Mouse (Mus musculus) heart, postnatal 0 days (tissue): ENCODE measurements at regions not wholly inside any gene's neighbourhood (a gene's known extent, or its start where the extent isn't known, plus 50 kb on each side); places are given as distances from the start of the nearest gene placed in this dataset.

Experiments
- ATAC-seq: fragments of 200-750 bp; cut with Nextera tagmentation; 2 replicates; pipeline ENCODE4 v1.8.0; 2017; ENCODE audit warnings: low read depth, moderate number of reproducible peaks, moderate library complexity; ENCODE audit not compliant: insufficient read depth
- DNase-seq: peaks from one replicate; pipeline ENCODE4 v3.0.0-alpha.2; 2016; ENCODE audit warnings: low spot score
- H3K27ac ChIP-seq: fragments of 300-500 bp; sonication (generic); 2 replicates; pipeline ENCODE4 v1.5.1; 2014; ENCODE audit warnings: low read depth, mild to moderate bottlenecking
- H3K27me3 ChIP-seq: fragments of 300-500 bp; sonication (generic); 2 replicates; pipeline ENCODE4 v1.6.1; 2014; ENCODE audit warnings: low read length, mixed read lengths; ENCODE audit not compliant: control insufficient read depth, insufficient read depth
- H3K36me3 ChIP-seq: fragments of 300-500 bp; sonication (generic); replicated peaks from 2 replicates; pipeline ENCODE4 v1.6.1; 2014; ENCODE audit warnings: low read length, mixed read lengths; ENCODE audit not compliant: control insufficient read depth, insufficient read depth
- H3K4me1 ChIP-seq: fragments of 300-500 bp; sonication (generic); 2 replicates; pipeline ENCODE4 v1.6.1; 2014; ENCODE audit warnings: antibody characterized with exemption; ENCODE audit not compliant: control insufficient read depth, insufficient read depth
- H3K4me2 ChIP-seq: fragments of 300-500 bp; sonication (generic); 2 replicates; pipeline ENCODE4 v1.6.1; 2014; ENCODE audit warnings: low read depth, mild to moderate bottlenecking, low read length, moderate library complexity
- H3K4me3 ChIP-seq: fragments of 300-500 bp; sonication (generic); 2 replicates; pipeline ENCODE4 v1.5.1; 2014; ENCODE audit warnings: low read depth, low read length
- H3K9ac ChIP-seq: fragments of 300-500 bp; sonication (generic); replicated peaks from 2 replicates; pipeline ENCODE4 v1.6.1; 2014; ENCODE audit warnings: low read depth, low read length, mixed read lengths
- H3K9me3 ChIP-seq: fragments of 300-500 bp; sonication (generic); replicated peaks from 2 replicates; pipeline ENCODE4 v1.6.1; 2016; ENCODE audit warnings: low read length; ENCODE audit not compliant: control insufficient read depth
- CTCF ChIP-seq: IDR thresholded peaks from 2 replicates; pipeline ENCODE4 v1.5.1; 2016; ENCODE audit warnings: antibody characterized with exemption, control low read depth, low read depth
- EP300 ChIP-seq: IDR thresholded peaks from 2 replicates; pipeline ENCODE4 v1.6.1; 2016; ENCODE audit warnings: antibody characterized with exemption, low read depth
- WGBS: fragments of 180-500 bp; shearing (Covaris S2); extraction: QIAGEN DNeasy Blood & Tissue Kit; methylation state at CpG from one replicate; pipeline ENCODE4 v1.1.7; 2014; 5-methylcytosine and 5-hydroxymethylcytosine counted together

DNA sequence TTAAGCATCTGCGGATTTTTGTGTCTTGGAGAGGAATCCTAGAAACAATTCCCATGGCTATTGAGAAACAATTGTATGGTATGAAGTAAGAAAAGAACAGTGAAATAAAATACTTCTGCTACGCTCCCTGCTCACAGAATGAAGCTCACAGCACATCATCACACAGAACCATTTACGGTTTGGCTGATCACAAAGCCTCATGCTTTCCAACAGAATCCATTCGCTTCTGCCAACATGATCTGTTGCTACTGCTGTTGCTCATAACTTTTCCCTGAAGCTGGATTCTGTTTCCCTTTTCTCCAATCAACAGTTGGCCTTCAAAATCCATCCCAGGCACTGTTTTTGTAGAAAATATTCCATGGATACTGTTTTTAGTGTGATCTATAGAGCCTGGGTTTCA is 518.7 kb downstream of the Nebl start:
- TF ChIP-seq EP300 (no peak), CTCF (no peak)
- Histone ChIP-seq H3K9me3 (no peaks in the 10 kb centered on the region), H3K36me3 (no peaks in the 10 kb centered on the region), H3K27ac (no peak overlapping the region), H3K27me3 (no peaks in the 10 kb centered on the region), H3K4me3 (no peak overlapping the region), H3K9ac (no peak overlapping the region), H3K4me2 (no peak overlapping the region), H3K4me1 (no peaks in the 10 kb centered on the region)
- ATAC-seq = no peak
- DNase-seq = no peak
- 87% methylated on average over 4 of the region's 4 CpGs for WGBS

DNA sequence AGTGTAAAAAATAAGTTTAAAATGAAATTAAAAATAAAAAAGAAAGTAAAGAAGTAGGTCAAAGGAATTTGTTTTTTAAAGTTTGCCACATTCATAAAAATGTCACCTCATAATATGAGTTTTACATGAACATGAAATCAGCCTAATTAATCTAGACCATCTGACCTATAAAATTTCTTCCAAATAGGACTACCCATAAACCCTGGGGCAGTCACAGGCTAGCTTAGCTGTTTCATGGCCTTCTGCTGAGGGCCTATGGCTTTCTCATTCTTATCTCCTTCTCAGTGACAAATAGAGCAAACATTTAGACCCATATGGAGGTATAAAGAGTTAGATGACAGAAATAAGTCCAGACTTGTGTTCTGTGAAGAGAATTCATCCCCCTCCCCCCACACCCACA is 520.2 kb downstream of the Nebl start:
- Histone ChIP-seq H3K9me3 (no peaks in the 10 kb centered on the region), H3K4me1 (no peaks in the 10 kb centered on the region), H3K27ac (no peak overlapping the region), H3K4me3 (no peak overlapping the region), H3K27me3 (no peaks in the 10 kb centered on the region), H3K9ac (no peak overlapping the region), H3K36me3 (no peaks in the 10 kb centered on the region), H3K4me2 (no peak overlapping the region)
- ATAC-seq (no peak), DNase-seq (no peak)
- no peak for TF ChIP-seq EP300
- no peak for TF ChIP-seq CTCF

DNA sequence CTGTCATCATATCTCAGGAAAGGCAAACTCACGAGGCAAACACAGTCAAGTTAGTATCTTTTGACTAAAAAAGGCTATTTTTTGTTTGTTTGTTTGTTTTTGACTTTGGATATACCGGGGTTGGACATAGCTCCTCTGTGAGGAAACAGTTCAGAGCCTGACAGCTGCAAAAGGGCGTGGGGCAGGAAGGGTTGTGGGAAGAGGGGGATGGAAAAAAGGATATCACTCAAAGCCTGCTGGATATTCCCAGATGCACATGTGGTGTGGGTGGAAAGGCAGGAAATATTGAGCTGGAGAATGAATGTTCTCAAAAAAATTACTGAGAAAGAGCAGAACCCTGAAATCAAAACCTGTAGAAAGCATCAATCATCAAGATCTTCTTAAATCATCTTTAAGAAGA is 537.7 kb downstream of the Nebl start:
- 31% methylated on average over 3 of the region's 3 CpGs for WGBS
- no peak for TF ChIP-seq EP300
- no peak for TF ChIP-seq CTCF
- Histone ChIP-seq H3K36me3 (no peaks in the 10 kb centered on the region), H3K27me3 (no peaks in the 10 kb centered on the region), H3K4me2 (no peak overlapping the region), H3K4me1 (no peaks in the 10 kb centered on the region), H3K27ac (no peak overlapping the region), H3K9me3 (no peaks in the 10 kb centered on the region), H3K4me3 (no peak overlapping the region), H3K9ac (no peak overlapping the region)
- DNase-seq (no peak), ATAC-seq (no peak)

DNA sequence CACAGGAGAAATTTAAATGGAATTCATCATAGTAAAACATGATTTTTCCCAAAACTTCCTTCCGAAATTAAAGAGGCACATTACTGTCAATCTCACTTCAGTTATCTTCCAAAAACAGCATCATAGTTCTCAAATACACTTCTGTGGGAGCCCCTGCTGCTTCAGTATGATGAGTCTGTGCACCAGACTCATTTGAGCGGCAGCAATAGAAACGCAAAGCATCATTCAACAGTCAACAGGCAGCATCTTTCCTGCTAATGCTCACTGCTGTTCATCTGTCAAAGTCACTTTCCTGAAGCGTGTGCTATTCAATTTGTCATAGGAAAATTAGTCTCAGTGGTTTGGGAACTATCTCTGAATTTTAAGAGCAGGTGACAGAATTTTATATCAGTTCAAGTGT is 542.1 kb downstream of the Nebl start:
- TF ChIP-seq EP300 (no peak), CTCF (no peak)
- no peak for ATAC-seq
- 78% methylated on average over 4 of the region's 4 CpGs for WGBS

DNA sequence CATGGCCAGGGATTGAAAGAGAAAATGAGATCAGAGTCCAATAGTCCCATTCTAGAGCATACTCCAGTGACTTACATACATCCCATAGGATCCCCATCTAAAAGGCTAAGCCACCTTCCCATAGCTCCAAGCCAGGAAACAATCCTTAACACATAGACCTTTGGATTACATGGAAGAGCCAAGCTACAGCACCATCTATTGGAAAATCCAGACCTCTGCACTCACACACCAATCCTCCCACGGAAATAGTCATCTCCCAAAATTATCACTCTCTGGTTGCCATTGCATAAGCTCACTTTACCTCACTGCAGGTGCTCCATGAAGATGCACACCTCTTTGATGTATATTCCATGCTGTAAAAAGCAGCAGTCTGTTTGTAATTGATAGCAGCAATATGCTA is 543.4 kb downstream of the Nebl start:
- H3K36me3 ChIP-seq = no peaks in the 10 kb centered on the region
- ATAC-seq (no peak), DNase-seq (no peak)
- no peak overlapping the region for H3K4me3 ChIP-seq
- no peak overlapping the region for H3K9ac ChIP-seq
- H3K9me3 ChIP-seq = no peaks in the 10 kb centered on the region
- no peak overlapping the region for H3K27ac ChIP-seq
- H3K27me3 ChIP-seq = no peaks in the 10 kb centered on the region
- no peak overlapping the region for H3K4me2 ChIP-seq
- TF ChIP-seq EP300 (no peak), CTCF (peak; percentile 39)
- H3K4me1 ChIP-seq = no peaks in the 10 kb centered on the region
- 47% methylated on average over 1 of the region's 1 CpGs for WGBS

More for the DNA sequence above, 542.1 kb downstream of the Nebl start:
- no peak overlapping the region for H3K4me2 ChIP-seq
- H3K36me3 ChIP-seq = no peaks in the 10 kb centered on the region
- DNase-seq = no peak
- no peaks in the 10 kb centered on the region for H3K4me1 ChIP-seq
- no peaks in the 10 kb centered on the region for H3K27me3 ChIP-seq
- H3K9ac ChIP-seq = no peak overlapping the region
- H3K4me3 ChIP-seq = no peak overlapping the region
- no peaks in the 10 kb centered on the region for H3K9me3 ChIP-seq
- no peak overlapping the region for H3K27ac ChIP-seq

DNA sequence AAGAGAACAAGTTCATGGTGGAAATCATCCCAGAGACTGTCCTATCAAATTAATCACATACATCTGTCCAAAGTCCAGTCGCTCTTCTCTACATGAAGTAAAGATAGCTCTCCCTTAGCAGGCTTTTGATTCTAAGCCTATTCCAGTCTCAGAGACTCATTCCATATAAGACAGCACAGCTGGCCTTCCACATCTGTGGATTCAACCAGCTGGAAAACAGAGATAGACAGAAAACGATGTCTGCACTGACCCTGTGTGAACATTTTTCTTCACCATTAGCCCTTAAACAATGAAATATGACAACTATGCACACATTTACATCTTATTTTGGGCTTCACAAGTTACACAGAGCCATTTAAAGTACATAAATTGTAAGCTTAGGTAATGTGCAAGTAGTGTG is 547.6 kb downstream of the Nebl start:
- no peak for TF ChIP-seq EP300
- no peak for TF ChIP-seq CTCF
- WGBS = 65% methylated on average over 2 of the region's 2 CpGs
- no peak overlapping the region for H3K4me2 ChIP-seq
- ATAC-seq = no peak
- H3K9ac ChIP-seq = no peak overlapping the region
- no peak overlapping the region for H3K27ac ChIP-seq
- no peaks in the 10 kb centered on the region for H3K27me3 ChIP-seq
- H3K36me3 ChIP-seq = no peaks in the 10 kb centered on the region
- no peaks in the 10 kb centered on the region for H3K9me3 ChIP-seq
- no peak overlapping the region for H3K4me3 ChIP-seq
- no peaks in the 10 kb centered on the region for H3K4me1 ChIP-seq
- DNase-seq = no peak
